Mouse (Mus musculus): ENCODE data around the gene Nucb1.
"Not testable (repeated sequence)": the region's sequence is repeated elsewhere in the genome, so short reads cannot be mapped to it uniquely, and the experiment has no call there.

Nucb1 gene

DNA sequence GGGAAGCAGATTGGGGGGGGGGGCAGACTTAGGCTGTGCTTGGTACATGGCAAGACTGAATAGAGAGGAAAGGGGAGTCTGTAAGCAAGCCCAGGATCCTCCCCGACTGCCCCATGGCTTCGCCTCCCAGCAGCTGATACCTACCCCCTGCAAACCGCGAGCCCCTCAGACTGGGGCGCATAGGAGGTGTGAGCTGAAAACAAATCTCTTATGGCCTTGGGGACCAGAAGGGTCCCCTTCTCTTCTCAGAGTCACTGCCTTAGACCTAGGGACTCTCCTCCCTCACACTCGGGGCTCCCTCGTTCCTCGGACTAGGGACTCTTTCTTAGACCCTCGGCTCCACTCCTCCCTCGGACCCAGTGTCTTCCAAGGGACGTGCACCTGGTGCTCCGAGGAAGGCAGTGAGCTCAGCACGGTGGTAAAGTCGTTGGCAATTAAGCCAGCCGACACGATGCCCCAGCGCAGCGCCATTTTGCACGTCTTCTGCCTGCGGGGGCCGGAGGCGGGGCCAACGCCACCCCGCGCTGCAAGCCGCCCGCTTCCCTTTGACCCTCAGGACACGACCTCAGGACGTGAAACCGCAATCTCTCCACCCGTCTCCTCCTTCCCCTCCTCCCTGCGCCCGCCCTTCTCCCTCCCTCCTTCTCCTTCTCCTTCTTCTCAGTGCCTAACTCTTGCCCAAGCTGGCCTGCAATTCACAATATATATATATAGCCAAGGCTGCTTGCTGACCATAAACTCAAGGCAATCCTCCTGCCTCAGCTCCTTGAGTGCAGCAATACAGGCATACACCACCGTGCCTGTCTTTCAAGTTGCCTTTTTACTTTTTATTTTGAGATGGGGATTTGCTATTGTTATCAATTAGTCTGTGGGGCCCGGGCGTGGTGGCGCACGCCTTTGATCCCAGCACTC lies 21.7 kb downstream of the Nucb1 start, which contains the start of gene Dhdh:
Gene Dhdh (minus strand): TSS at position 513 of the 912 bp plus-strand sequence.
- peak; percentile 77 for DNase-seq (ENCODE audit: low spot score)

DNA sequence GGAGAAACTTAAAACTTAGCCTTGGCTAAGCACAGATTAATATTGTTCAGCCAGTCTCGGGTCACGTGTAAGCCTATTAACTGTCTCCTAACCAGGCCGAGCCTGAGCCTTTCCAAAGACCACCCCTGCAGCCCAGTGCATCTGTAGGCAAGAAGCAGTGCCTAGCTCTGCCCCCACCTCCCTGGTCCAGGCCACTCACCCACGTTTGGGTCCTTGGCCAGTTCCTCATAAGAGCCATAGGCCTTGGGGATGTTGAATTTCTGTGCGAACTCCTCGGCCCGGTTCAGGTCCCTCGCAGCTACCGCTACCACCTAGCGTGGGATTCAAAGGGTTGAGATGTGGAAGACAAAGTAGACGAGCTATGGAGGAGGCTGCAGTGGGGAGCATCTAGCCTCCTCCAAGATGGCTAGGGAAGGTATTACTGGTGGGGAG lies 22.3 kb downstream of the Nucb1 start:
- DNase-seq (ENCODE audit: low spot score) = no peak

DNA sequence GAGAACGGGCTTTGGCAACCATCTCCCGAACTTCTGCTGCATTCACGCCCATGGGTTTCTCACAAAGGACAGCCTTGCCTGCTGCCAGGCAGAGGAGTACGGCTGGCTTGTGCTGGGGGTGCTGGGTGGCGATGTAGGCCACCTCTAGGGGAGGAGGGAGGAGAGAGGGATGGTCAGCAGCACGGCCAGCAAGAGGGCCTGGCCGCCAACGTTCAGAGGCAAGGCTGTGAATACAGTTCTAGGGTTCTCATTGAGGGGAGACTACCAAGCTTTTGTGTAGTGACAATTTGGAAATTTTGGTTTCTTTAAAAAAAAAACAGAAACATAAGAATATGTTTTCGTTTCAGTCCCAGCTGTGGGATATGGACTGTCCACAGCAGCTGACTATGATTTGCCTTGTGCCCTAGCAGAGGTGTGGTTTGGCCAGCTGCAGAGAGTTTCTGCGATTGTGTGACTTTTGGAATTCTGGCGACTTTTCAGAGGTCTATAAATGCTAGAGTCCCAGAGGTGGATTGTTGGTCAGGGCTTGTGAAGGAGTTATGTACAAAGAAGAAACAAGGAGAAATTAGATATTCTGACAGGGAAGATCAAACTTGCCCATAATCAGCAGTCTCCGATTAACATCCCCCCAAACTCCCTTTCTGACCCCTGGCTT lies 23.3 kb downstream of the Nucb1 start, which contains the start of gene Gm45808:
Gene Gm45808 (minus strand): TSS at position 51 of the 655 bp plus-strand sequence.
- DNase-seq (ENCODE audit: low spot score) = no peak

DNA sequence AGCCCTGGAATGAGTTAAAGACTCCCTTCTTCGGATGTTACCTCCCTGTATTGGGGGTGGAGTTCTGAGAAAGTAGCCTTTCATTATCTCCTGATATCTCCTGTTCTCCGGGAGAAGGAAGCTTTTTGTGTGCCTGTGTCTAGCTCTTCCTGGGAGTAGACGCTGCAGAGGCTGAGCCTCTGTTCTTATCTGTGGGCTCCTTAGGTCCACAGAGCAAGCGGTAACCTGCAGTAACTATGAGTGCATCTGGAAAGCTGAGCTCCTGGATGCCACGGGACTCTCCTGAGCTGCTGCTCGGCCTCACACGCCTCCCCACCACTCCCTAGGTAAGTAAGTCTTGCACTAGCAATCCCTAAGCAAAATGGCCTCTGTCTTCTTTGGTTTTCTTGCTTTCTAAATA lies 24.0 kb downstream of the Nucb1 start:
- DNase-seq (ENCODE audit: low spot score) = no peak

DNA sequence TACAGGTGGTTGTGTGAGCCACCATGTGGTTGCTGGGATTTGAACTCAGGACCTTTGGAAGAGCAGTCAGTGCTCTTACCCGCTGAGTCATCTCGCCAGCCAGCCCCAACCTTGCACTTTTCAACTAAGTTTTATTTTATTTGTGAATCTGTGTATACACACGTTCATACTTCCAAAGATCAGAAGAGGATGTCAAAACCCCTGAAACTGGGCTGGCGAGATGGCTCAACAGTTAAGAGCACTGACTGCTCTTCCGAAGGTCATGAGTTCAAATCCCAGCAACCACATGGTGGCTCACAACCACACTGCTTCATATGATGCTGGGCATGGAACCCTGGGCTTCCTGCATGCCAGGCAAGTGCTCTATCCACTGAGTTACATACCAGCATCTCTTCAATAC lies 25.2 kb downstream of the Nucb1 start:
- DNase-seq (ENCODE audit: low spot score) = not testable (repeated sequence)

DNA sequence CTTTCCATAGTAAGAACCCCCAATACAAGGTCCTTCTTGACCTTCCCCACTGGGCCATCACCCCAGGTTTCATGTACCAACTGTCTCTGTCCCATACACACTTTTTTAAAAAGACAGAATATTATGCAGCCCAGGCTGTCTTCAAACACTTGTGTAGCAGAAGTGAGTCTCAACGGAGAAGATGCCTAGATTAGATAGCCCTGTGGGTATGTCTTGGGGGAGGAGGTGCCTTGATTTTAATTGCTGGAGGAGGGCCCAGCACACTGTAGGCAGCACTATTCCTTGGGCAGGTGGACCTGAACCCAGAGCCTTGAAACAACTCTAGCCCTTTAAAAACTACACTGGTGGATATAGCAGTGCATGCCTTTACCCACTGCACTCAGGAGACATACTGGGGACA lies 28.0 kb downstream of the Nucb1 start:
- no peak for DNase-seq (ENCODE audit: low spot score)

DNA sequence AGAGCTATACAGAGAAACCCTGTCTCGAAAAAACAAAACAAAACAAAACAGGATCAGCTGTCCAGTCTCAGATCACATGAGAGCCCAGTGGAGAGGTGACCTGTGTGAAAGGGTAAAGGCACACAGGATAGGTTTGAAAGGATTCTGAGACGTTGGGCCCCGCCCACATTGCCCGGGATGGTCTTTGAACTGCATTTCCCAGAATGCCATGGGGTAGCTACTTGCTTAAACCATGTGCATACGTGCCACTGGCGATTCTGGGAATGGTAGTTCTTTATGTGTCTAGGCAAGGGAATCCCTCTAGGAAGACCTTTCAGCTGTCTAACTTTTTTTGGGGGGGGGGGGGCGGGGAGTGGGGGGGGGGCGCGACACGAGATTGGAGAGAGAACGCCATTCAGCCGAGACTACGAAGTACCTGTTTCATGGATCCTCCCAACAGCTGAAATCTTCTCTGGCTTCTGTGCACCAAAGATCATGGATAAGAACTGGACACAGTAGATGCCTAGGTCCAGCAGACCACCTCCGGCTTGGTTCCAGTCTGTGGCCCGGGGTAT lies 28.8 kb downstream of the Nucb1 start, which contains the start of gene Tulp2:
Gene Tulp2 (plus strand): TSS at position 504 of the 554 bp plus-strand sequence.
- DNase-seq (ENCODE audit: low spot score) = peak; percentile 72

DNA sequence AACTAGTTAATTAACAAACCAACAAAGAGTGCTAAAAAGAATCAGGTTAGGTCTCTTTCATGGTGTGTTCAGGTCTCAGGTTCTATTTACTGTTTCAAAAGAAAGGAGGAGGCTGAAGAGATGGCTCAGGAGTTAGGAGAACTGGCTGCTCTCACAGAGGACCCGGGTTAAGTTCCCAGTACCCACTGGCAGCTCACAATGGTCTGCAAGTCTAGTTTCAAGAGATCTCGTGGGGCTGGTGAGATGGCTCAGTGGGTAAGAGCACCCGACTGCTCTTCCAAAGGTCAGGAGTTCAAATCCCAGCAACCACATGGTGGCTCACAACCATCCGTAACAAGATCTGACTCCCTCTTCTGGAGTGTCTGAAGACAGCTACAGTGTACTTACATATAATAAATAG lies 29.9 kb downstream of the Nucb1 start:
- not testable (repeated sequence) for DNase-seq (ENCODE audit: low spot score)

DNA sequence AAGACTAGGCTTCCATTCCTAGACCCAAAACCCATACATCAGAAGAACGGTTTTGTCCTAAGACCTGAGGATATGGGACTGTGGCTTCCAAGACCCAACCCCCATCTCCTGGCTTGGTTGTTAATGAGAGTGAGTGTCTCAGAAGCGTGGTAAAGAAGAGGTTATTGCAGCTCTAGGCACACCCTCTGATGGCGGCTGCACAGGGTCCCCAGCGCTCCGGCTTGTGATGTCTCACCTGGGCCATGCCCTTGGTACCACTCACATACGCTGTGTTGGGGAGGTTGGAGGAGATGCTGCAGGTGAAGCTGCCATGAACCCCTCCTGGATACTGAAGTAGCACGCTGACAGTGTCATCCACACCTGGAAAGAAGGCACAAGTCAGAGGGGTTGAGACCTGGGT lies 31.4 kb downstream of the Nucb1 start:
- DNase-seq (ENCODE audit: low spot score) = no peak

DNA sequence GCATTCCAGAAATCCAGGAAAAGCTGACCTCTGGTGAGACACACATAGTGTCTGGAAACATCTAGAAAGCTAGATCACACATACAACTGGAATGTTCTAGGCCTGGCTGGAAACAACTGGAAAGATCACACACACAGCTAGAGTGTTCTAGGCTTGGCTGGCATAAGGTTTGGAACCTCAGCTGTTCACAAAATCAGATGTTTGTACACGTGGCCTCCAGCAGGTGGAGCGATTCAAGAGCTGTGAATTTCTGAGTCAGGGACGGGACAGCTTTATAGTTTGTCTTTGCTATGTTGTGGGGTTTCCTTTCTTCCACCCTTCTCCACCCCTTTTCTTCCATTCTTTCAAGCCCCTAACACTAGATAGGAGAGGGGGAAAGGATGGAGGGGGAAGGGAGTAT lies 33.2 kb downstream of the Nucb1 start:
- peak; percentile 75 for DNase-seq (ENCODE audit: low spot score)

DNA sequence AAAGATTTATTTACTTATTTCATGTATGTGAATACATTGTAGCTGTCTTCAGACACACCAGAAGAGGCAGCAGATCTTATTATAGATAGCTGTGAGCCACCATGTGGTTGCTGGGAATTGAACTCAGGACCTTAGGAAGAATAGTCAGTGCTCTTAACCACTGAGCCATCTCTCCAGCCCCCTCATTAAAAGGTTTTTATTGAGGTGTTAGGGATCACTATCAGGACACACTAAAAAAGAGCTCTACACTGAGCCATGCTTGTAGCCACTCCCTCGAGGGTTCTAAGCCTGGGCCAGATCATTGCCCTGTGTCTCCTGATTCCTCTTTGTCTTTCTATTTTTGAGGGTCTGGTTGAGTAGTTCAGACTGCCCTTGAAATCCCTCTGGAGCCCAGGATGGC lies 33.8 kb downstream of the Nucb1 start:
- DNase-seq (ENCODE audit: low spot score) = no peak

DNA sequence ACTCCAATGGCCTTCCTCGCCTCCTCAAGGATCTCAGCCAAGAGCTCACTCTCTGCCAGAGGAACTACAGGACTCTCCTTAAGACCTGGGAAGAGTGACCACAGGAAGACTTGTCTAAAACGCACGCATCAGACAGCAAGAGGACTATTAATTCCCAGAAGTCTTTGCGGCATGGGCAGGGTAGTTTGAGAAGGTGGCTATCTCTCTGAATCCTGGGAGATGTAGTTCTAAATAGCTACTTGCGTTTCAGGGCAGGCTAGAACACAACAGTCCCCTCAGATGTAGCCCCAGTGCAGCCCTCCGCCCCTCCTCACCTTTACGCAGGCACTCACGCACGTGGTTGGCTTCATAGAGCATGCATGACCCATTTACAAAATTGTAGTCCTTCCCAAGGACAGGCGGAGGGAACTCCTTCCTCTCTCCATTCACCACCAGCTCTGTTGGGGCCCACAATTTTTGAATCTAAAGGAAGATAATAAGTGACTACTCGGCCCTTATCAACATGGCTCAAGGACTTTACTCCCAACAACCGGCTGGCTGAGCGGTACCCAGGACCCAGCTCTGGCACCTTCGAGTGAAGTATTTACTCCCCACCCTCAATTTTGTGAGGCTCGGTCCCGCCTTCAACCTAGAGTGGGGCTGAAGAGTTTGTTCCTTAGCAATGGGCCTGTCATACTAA lies 34.8 kb downstream of the Nucb1 start:
- DNase-seq (ENCODE audit: low spot score) = no peak

DNA sequence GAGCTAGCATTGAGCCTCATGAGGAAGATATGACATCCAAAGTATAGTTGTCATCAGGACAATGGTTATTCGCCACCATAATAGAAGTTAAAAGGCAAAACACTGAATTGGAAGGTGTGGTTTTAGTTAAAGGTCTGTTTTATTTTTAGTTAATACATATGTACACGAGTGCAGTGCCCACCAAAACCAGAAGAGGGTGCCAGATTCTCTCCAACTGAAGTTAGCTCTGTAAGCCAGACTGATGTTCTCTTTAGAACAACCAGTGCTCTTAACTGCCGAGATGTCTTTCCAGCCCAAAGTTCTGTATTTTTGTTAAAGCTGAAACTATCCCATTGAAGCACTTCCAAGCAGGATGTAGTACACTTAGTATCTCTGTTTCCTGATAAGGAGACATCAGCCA lies 39.3 kb downstream of the Nucb1 start:
- peak; percentile 76 for DNase-seq (ENCODE audit: low spot score)

DNA sequence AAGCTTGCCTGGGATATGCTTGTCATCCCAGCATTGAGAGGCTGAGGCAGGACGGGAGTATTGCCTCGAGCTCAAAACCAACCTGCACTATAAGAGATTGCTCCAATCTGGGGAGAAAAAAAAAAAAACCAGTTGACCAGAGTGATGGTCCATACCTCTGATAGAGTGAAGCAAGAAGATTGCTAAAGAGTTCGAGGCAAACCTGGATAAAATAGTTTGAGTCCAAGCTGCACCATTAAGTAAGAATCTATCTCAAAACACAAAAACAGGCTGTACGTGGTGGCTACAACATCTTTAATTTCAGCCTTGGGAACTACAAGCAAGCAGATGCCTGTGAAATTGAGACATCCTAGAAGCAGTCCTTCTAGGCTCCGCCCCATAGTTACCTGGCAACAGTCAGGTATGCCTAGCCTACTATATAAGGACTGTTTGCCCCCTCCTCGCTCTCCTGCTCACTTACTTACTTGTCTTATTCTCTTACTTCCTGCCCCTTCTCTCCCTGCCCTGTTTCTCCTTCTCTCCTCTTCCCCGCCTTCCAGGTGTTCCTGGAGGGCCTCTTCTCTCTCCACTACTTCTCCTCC lies 43.0 kb downstream of the Nucb1 start:
- DNase-seq (ENCODE audit: low spot score) = peak; percentile 74

DNA sequence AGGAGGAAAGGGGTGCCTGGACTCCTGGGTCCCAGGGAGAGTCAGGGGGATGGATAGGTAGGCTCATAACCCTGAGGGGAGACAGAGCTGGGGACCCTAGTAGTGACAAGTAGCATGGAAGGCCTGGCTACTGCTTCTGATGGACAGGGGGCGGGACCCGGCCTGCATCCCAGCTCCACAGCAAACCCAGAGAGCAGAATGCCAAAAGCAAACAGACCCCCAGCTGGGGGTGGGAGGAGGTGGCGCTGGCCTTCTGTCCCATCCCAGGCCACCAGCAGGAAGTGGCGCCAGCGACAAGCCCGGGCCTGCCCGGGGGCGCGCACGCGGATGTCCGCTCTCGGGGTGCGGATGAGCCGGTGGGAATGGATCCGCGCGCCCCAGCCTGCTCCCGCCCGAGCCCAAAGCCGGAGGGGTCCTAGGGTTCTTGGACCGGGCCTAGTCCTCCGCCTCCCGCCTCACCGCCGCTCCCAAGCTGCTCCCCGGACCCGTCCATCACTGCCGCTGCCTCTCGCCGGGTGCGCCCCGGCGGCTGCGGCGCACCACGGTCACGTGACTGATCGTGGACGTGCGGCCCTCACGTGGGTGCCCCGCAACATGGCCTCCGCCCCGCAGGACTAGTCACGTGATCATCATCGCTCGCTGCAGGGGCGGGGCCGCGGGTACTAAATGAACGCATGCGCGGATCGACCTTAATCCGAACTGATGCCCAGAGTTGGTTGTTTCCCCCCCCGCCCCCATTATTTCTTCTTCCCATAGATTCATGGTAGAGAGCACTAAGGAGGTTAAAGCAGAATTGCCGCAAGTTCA lies 43.7 kb downstream of the Nucb1 start, which contains the start of gene Bax:
Gene Bax (minus strand): TSS at position 616 of the 807 bp plus-strand sequence.
- peak; percentile 95 for DNase-seq (ENCODE audit: low spot score)

DNA sequence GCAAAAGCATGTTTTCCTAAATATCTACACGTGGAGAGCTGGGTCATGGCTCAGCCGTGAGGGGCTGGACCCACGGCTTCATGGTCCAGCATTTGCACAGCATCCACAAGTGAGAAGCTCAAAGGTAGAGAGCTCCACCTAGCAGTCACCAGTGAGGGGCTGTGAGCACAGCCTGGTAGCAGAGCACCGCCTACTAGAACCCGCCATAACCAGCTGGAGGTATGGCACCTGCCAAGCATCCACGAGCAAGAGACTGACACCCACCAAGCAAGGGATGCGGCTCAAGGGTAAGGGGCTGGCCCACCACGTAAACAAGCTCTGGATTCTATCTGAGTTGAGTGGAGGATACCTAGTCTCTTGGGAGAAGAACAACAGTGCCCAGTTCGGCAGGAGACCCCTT lies 44.7 kb downstream of the Nucb1 start:
- DNase-seq (ENCODE audit: low spot score) = no peak

DNA sequence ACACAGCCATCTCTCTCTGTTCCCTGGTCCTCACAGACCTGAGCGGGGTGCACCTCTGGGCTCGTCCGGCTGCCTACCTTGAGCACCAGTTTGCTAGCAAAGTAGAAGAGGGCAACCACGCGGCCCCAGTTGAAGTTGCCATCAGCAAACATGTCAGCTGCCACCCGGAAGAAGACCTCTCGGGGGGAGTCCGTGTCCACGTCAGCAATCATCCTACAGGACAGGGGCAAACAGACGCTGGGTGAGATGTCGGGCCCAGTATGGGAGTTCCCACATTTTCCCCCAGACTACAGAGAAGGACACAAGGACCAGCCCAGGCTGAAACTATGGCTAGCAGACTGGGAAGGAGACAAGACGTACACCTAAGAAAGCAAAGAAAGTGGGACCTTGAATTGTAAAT lies 45.1 kb downstream of the Nucb1 start:
- DNase-seq (ENCODE audit: low spot score) = no peak

DNA sequence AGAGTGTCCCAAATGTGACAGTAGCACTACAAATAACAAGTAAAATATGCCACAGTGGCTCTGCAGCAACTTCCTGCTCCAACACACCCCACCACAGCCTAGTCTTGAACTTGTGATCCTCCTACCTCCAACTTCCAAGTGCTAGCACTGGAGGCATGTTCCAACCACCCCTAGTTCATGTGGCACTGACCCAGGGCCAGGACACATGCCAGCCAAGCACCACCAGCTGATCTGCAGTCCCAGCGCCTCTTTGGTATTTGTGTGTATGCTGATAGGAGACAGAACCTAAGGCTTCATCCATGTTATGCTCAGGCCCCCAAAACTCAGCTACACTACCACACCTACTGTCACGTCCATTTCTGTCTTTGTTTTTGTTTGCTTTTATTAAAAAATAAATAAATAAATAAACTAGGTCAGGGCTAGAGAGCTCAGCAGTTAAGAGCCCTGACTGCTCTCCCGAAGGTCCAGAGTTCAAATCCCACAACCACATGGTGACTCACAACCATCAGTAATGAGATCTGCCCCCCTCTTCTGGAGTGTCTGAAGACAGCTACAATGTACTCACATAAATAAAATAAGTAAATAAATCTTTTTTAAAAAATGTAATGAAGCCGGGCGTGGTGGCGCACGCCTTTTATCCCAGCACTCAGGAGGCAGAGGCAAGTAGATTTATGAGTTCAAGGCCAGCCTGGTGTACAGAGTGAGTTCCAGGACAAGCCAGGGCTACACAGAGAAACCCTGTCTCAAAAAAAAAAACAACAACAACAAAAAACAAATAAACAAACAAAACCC lies 46.0 kb downstream of the Nucb1 start:
- DNase-seq (ENCODE audit: low spot score) = no peak

DNA sequence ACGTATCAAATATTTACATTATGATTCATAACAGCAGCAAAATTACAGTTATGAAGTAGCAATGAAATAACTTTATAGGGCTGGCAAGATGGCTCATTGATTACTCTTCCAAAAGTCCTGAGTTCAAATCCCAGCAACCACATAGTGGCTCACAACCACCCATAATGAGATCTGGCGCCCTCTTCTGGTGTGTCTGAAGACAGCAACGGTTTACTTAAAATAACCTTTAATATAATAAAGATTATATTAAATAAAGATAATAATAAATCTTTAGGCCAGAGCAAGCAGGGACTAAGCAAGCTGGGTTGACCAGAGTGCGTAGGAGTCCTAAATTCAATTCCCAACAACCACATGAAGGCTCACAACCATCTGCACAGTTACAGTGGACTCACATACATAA lies 47.3 kb downstream of the Nucb1 start:
- not testable (repeated sequence) for DNase-seq (ENCODE audit: low spot score)

DNA sequence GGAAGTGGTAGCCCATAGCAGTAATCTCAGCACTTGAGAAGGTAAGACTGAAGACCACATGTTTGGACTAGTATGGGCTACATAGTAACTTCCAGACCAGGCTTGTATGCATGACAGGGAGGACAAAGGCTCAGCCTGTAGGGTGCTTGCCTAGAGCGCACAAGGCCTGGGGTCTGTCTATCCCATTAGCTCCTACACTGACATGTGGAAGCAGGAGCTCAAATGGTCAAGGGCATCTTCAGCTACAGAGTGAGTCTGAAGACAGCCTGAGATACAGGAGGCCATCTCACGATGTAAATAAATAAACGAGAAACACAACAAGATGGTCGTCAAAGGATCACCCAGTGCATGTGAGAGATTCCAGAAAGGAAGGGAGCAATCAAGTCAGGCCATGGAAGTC lies 47.9 kb downstream of the Nucb1 start:
- DNase-seq (ENCODE audit: low spot score) = no peak
